Mouse (Mus musculus) kidney, embryonic 16.5 days (tissue): ENCODE data around the gene Anapc1. TPM values are rescaled to one million over a fixed set of nuclear protein-coding genes. Genes with fewer than 3 reads are reported as not detected.

Experiments used
- ATAC-seq: fragments of 200-750 bp; cut with Nextera tagmentation; 2 replicates; pipeline ENCODE4 v1.8.0; 2017; ENCODE audit warnings: moderate TSS enrichment; ENCODE audit not compliant: low FRiP score, low TSS enrichment
- H3K27ac ChIP-seq: fragments of 300-500 bp; sonication (generic); 2 replicates; pipeline ENCODE4 v1.5.1; 2014; ENCODE audit warnings: low read length
- H3K27me3 ChIP-seq: fragments of 300-500 bp; sonication (generic); 2 replicates; pipeline ENCODE4 v1.6.1; 2014; ENCODE audit warnings: low read length, control low read depth, mixed read lengths; ENCODE audit not compliant: insufficient read depth
- H3K36me3 ChIP-seq: fragments of 300-500 bp; sonication (generic); 2 replicates; pipeline ENCODE4 v1.6.1; 2014; ENCODE audit warnings: low read length, control low read depth, mixed read lengths; ENCODE audit not compliant: insufficient read depth
- H3K4me1 ChIP-seq: fragments of 300-500 bp; sonication (generic); 2 replicates; pipeline ENCODE4 v1.6.1; 2014; ENCODE audit warnings: low read length, control low read depth, mixed read lengths; ENCODE audit not compliant: insufficient read depth
- H3K4me2 ChIP-seq: fragments of 300-500 bp; sonication (generic); replicated peaks from 2 replicates; pipeline ENCODE4 v1.6.1; 2014; ENCODE audit warnings: low read depth, low read length
- H3K4me3 ChIP-seq: fragments of 300-500 bp; sonication (generic); 2 replicates; pipeline ENCODE4 v1.5.1; 2014; ENCODE audit warnings: mild to moderate bottlenecking, low read length
- H3K9ac ChIP-seq: fragments of 300-500 bp; sonication (generic); replicated peaks from 2 replicates; pipeline ENCODE4 v1.6.1; 2014; ENCODE audit warnings: low read length
- H3K9me3 ChIP-seq: fragments of 300-500 bp; sonication (generic); 2 replicates; pipeline ENCODE4 v1.6.1; 2016; ENCODE audit warnings: low read length, control low read depth
- WGBS: fragments of 180-500 bp; shearing (Covaris S2); extraction: QIAGEN DNeasy Blood & Tissue Kit; methylation state at CpG from one replicate; pipeline ENCODE4 v1.1.7; 2014; 5-methylcytosine and 5-hydroxymethylcytosine counted together
- polyA plus RNA-seq: library from polyadenylated mRNA; unstranded; fragments of >200 nt; fragmentation: Nextera tagmentation; extraction: Ambion mirVana; gene quantifications from 2 replicates; pipeline ENCODE4 v1.2.1, GENCODE M21; 2015

Gene Anapc1
- polyA plus RNA-seq, 1 experiment from 2014 or later = 62.1 TPM

DNA sequence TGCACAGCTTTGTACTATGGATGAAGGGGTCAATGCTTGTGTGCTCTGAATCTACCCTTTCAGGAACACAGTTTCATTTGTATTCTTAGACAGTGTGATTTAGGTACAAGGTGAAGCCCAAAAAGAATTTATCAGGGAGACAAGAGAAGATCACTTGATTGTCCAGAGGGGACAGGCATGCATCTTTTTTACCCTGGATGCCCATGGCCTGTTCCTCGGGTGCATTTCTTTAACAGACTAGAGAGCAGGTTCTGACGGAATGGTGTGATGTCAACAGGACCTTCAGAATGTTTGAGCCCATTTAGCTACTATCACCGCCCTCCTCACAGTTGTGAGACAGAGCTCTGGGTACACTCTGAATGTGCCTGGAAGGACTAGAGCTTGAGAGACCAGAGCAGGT, 96.3 kb downstream of the Anapc1 start, which contains the start of gene Spdye4c:
Gene Spdye4c, plus strand, starts transcription at position 301 of the 400 bp plus-strand sequence.
- Histone ChIP-seq H3K27ac (no peak within 1 kb of the TSS), H3K36me3 (no peaks in the 10 kb centered on the region), H3K9ac (no peak within 1 kb of the TSS), H3K27me3 (no peaks in the 10 kb centered on the region), H3K9me3 (no peaks in the 10 kb centered on the region), H3K4me3 (no peak within 1 kb of the TSS), H3K4me1 (no peaks in the 10 kb centered on the region), H3K4me2 (no peak within 1 kb of the TSS)
- WGBS = 92% methylated on average over 3 of the region's 3 CpGs
- no peak for ATAC-seq

DNA sequence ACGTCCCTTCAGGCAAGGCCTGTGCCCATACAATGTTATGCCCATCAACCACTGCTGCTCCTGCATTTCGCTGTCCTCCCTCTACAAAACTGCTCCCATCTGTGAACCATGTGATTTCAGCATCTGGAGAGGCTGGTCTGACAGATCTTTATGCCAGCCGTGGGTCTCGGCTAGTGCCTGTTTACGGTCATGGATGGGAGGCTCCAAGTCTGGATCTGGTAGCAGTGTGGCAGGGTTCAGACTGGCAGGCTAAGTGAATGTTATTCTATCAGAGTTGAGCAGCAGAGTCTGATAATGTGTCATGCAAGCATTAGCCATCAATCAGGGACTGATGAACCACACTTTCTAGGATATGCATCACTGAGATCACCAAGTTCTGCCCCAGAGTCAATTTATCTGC, 104.3 kb downstream of the Anapc1 start:
- Histone ChIP-seq H3K9ac (no peak overlapping the region), H3K4me2 (no peak overlapping the region), H3K27ac (no peak overlapping the region), H3K27me3 (no peaks in the 10 kb centered on the region), H3K4me3 (no peak overlapping the region), H3K36me3 (no peaks in the 10 kb centered on the region), H3K4me1 (no peaks in the 10 kb centered on the region), H3K9me3 (no peaks in the 10 kb centered on the region)
- peak; percentile 70; the same call in 1 of the 2 replicates for ATAC-seq
- WGBS = 39% methylated on average over 5 of the region's 5 CpGs

DNA sequence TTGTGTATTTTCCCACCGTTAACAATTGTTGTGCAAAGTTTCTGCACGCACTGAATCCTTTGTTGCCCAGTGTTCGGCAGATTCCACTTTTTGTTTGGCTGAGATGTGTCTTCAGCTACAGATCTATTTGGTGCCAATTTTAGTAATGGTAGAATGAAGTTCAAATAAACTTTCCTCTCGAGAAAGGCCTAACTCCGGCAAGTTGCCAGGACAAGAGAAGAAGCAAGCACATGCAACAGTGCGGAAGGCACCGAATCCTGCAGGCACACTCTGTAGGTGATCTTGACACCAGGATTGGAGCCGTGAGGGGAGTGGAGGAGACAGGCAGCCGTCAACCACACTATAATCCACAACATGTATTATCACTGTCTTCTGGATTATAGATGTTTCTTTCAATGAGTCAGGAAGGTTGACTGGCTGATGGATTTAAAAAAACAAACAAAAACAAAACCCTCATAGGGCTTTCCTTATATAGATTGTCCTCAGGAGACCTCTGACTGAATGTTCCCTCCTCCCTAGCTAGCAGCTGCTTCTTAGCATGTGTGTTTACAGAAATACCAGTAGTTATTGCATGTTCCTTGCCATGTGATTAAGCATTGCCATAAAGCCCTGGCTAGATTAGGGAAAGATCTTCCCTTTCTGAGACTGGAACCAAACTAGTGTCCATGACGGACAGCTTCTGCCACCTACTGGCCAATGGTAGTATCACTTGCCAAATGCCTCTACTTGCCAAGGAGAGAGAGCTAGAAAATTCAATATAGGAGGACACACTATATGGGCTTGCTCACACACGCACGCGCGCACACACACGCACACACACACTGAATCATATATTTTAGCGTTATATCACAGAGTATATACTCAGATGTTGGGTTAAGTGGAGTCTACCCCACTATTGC, 114.2 kb downstream of the Anapc1 start:
- no peak overlapping the region for H3K27ac ChIP-seq

DNA sequence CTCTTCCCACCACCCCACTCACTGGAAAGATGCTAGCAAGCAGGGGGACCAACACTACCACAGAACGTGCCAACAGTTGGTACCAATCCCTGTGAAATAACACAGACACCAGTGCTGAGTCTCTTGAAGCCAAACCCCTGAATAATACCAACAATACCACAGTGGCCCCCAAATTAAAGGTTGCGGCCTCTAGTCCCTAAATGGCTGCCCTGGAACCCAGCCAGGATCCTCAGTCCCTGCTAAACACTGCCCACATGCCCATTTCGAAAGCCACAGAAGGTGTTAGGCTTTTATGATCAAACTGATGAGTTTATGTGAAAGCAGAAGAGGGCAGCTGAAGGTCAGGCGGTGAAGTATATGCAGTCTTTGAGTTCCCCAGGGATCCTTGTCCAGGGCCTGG, 116.2 kb downstream of the Anapc1 start:
- Histone ChIP-seq H3K36me3 (no peaks in the 10 kb centered on the region), H3K4me1 (peaks cover 7% of the 10 kb centered on the region; the same call in 1 of the 2 replicates), H3K9ac (no peak overlapping the region), H3K9me3 (no peaks in the 10 kb centered on the region), H3K4me2 (no peak overlapping the region), H3K27me3 (no peaks in the 10 kb centered on the region), H3K27ac (no peak overlapping the region), H3K4me3 (no peak overlapping the region)
- ATAC-seq = no peak
- 72% methylated on average over 4 of the region's 4 CpGs for WGBS

More for the DNA sequence above, 114.2 kb downstream of the Anapc1 start:
- Histone ChIP-seq H3K36me3 (no peaks in the 10 kb centered on the region), H3K4me1 (0 out of 2 replicates have a peak, but pooled peaks cover 2% of the 10 kb centered on the region), H3K4me2 (no peak overlapping the region), H3K27me3 (no peaks in the 10 kb centered on the region), H3K9ac (no peak overlapping the region), H3K9me3 (no peaks in the 10 kb centered on the region), H3K4me3 (no peak overlapping the region)
- ATAC-seq = peak; percentile 76; the same call in 1 of the 2 replicates
- WGBS = 47% methylated on average over 16 of the region's 16 CpGs

DNA sequence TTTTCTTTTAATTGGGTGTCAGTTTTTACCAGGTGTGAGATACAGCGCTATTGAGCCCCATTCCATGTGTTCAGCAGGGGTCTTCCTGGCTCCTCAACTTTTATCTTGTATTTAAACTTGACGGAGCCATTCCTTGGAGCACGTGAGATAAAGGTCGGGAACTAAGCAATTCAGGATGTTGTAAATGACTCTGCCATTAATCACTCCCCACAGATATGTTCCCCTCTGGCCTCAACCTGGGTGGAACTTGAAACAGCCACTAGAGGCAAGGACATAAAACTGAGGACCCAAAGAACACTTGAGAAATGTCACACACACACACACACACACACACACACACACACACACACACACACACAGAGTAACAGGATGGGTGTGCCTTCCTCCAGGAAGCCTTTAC, 118.7 kb downstream of the Anapc1 start:
- WGBS = 36% methylated on average over 4 of the region's 4 CpGs
- Histone ChIP-seq H3K4me1 (peaks cover 13% of the 10 kb centered on the region; the same call in 1 of the 2 replicates), H3K9me3 (no peaks in the 10 kb centered on the region), H3K27me3 (no peaks in the 10 kb centered on the region), H3K9ac (no peak overlapping the region), H3K27ac (no peak overlapping the region), H3K4me3 (no peak overlapping the region), H3K36me3 (no peaks in the 10 kb centered on the region), H3K4me2 (no peak overlapping the region)
- ATAC-seq = no peak

DNA sequence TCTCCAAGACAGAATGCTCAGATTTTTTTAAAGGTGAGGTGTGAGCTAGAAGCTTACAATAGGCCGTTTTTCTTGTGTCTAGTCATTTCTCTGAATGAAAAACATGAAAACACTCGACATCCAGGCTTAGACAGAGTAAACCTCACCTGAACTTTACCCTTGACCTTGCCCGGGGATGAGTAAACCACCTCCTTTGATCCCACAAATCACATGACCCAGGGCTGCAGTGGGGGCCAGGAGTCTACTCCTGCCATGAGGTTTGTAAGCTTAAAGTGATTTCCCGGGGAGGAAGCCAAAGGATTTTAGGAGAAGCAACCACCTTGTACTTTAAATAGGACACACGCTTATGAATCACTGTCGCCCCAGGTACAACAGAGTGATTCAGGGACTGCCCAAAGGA, 119.2 kb downstream of the Anapc1 start:
- H3K9me3 ChIP-seq = no peaks in the 10 kb centered on the region
- no peak overlapping the region for H3K4me2 ChIP-seq
- no peak overlapping the region for H3K9ac ChIP-seq
- WGBS = 54% methylated on average over 6 of the region's 6 CpGs
- H3K27ac ChIP-seq = no peak overlapping the region
- H3K27me3 ChIP-seq = no peaks in the 10 kb centered on the region
- no peak for ATAC-seq
- H3K4me3 ChIP-seq = no peak overlapping the region
- no peaks in the 10 kb centered on the region for H3K36me3 ChIP-seq
- H3K4me1 ChIP-seq = peaks cover 13% of the 10 kb centered on the region; the same call in 1 of the 2 replicates

DNA sequence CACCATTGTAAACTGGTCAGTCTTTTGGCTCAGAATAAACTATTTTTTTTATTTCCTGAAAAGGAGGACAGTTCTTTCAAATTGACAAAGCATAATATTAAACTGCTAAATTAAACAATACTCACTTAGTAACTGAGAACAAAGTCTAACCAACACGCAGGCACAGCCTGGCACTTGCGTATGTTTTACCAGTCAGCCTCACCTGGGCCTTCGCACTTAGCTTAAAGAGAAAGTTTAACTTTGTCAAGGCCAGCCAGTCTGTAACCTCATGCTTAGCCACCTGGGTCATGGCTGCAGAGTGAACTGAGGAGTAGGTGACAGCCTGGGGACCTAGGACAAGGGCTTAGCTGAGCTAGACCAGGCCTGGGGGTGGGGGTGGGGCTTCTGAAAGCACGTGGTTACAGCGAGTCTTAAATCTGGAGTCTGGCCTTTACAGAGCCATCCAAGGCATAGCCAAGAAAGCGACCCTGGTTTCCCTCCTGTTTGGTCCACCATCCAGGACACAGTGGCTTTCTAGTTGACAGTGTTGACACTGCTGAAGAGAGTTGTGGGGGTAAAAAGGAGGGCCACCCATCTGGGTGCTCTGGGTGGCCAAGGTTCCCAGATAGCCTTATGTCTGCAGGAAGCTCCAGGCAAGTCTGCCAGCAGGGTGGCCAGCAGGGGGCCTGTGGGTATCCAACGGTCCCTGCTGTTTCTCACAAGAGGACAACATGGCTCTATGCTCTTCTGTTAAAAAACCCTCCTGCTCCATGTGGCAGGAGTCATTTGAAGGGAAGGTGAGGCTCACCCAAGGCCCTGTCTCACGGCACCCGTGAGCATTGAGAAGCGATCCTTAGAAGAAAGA, 120.7 kb downstream of the Anapc1 start:
- peaks cover 11% of the 10 kb centered on the region; the same call in 1 of the 2 replicates for H3K4me1 ChIP-seq
- no peak overlapping the region for H3K4me2 ChIP-seq
- no peak overlapping the region for H3K4me3 ChIP-seq
- H3K9me3 ChIP-seq = no peaks in the 10 kb centered on the region
- WGBS = 58% methylated on average over 10 of the region's 10 CpGs
- H3K36me3 ChIP-seq = no peaks in the 10 kb centered on the region
- no peak overlapping the region for H3K27ac ChIP-seq
- ATAC-seq = peak; percentile 42; the same call in 1 of the 2 replicates
- no peak overlapping the region for H3K9ac ChIP-seq
- H3K27me3 ChIP-seq = no peaks in the 10 kb centered on the region

DNA sequence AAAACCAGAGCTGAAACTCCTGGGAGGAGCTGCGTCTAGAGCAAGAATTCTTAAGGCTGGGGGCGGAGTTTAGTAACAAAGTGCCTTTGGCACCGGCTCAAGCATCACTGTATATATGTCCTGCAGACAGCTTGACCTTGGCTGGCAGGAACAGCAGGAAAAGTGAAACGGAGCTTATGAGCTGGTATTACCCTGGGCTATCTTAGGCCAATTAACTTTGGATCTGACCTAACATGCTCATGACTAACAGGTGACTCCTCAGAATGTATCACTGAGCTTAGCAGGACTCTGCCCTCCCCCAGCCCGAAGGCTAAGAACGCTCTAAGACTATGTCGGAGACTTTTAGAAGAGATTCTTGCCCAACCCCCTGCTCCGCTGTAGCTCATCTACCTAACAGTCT, 121.3 kb downstream of the Anapc1 start:
- H3K4me2 ChIP-seq = no peak overlapping the region
- no peak overlapping the region for H3K4me3 ChIP-seq
- H3K9me3 ChIP-seq = no peaks in the 10 kb centered on the region
- 54% methylated on average over 8 of the region's 8 CpGs for WGBS
- no peak overlapping the region for H3K9ac ChIP-seq
- no peak for ATAC-seq
- H3K4me1 ChIP-seq = peaks cover 11% of the 10 kb centered on the region; the same call in 1 of the 2 replicates
- no peaks in the 10 kb centered on the region for H3K27me3 ChIP-seq
- H3K27ac ChIP-seq = no peak overlapping the region
- H3K36me3 ChIP-seq = no peaks in the 10 kb centered on the region

DNA sequence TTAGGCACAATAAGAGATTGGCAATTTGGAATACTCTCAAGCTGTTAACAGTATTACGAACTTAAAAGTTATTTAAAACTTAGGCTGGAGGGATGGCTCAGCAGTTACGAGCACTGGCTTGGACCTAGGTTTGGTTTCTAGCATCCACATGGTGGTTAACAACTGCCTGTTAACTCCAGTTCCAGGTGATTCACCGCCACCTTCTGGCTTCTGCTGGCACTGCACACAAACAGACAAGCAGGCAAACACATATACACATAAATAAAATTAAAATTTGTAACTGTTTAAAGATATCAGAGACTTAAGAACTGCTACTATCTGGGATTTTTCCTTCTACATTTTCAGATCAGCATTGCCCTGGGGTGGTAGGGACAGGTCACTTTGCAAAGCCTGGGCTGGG, 123.0 kb downstream of the Anapc1 start:
- H3K27ac ChIP-seq = no peak overlapping the region
- H3K4me2 ChIP-seq = no peak overlapping the region
- ATAC-seq = no peak
- H3K36me3 ChIP-seq = no peaks in the 10 kb centered on the region
- H3K9ac ChIP-seq = no peak overlapping the region
- H3K27me3 ChIP-seq = no peaks in the 10 kb centered on the region
- 91% methylated on average over 3 of the region's 3 CpGs for WGBS
- H3K4me3 ChIP-seq = no peak overlapping the region
- H3K9me3 ChIP-seq = no peaks in the 10 kb centered on the region
- peaks cover 11% of the 10 kb centered on the region; the same call in 1 of the 2 replicates for H3K4me1 ChIP-seq
